Mouse (Mus musculus) left cerebral cortex, adult 9 months (tissue): ENCODE results near the gene Rasl11b.

Source experiments
- DNase-seq, 2 experiments: peaks; one replicate each; pipeline ENCODE4 v3.0.0; 2022; ENCODE audit warnings: low spot score in 2 of 2

Rasl11b gene

GRCm38 (mm10) chr5:74194841-74195613 is at the start of gene Rasl11b:
Gene Rasl11b (plus strand): TSS chr5:74195286.
- peak; percentile 76 to 92 for DNase-seq

GRCm38 (mm10) chr5:74147631-74148030 is 47.5 kb upstream of the Rasl11b start:
- DNase-seq, result no peak

- no peak for DNase-seq
These were observed 45.1 kb upstream of the Rasl11b start for GRCm38 (mm10) chr5:74149975-74150374.

- no peak for DNase-seq
These were observed 43.3 kb upstream of the Rasl11b start for GRCm38 (mm10) chr5:74151774-74152173.

GRCm38 (mm10) chr5:74155860-74156351 is 39.2 kb upstream of the Rasl11b start:
- DNase-seq, result no peak

- DNase-seq, result no peak
These were observed 36.0 kb upstream of the Rasl11b start for GRCm38 (mm10) chr5:74158929-74159632.

- no peak for DNase-seq
These were observed 35.2 kb upstream of the Rasl11b start for GRCm38 (mm10) chr5:74159906-74160305.

GRCm38 (mm10) chr5:74160349-74160748 is 34.7 kb upstream of the Rasl11b start:
- no peak for DNase-seq

GRCm38 (mm10) chr5:74161297-74161926 is 33.7 kb upstream of the Rasl11b start:
- DNase-seq, result no peak

GRCm38 (mm10) chr5:74162013-74162412 is 33.1 kb upstream of the Rasl11b start:
- DNase-seq, result no peak

GRCm38 (mm10) chr5:74163141-74163540 is 31.9 kb upstream of the Rasl11b start:
- DNase-seq, result no peak

- DNase-seq, result no peak
These were observed 30.5 kb upstream of the Rasl11b start for GRCm38 (mm10) chr5:74164547-74164946.

GRCm38 (mm10) chr5:74166642-74167041 is 28.4 kb upstream of the Rasl11b start:
- no peak for DNase-seq

- DNase-seq, result no peak
These were observed 27.0 kb upstream of the Rasl11b start for GRCm38 (mm10) chr5:74168085-74168484.

GRCm38 (mm10) chr5:74171768-74172167 is 23.3 kb upstream of the Rasl11b start:
- no peak for DNase-seq

- no peak for DNase-seq
These were observed 22.9 kb upstream of the Rasl11b start for GRCm38 (mm10) chr5:74172208-74172607.

- no peak for DNase-seq
These were observed 21.8 kb upstream of the Rasl11b start for GRCm38 (mm10) chr5:74173162-74173844.

GRCm38 (mm10) chr5:74175526-74176270 is 19.4 kb upstream of the Rasl11b start:
- no peak for DNase-seq

GRCm38 (mm10) chr5:74180216-74180615 is 14.9 kb upstream of the Rasl11b start:
- DNase-seq, result no peak

GRCm38 (mm10) chr5:74183118-74183517 is 12.0 kb upstream of the Rasl11b start:
- DNase-seq, result no peak

- no peak for DNase-seq
These were observed 10.5 kb upstream of the Rasl11b start for GRCm38 (mm10) chr5:74184607-74185006.
